Mouse (Mus musculus): Measurements from ENCODE around the gene Klc2. TPM values are rescaled to one million over a fixed set of nuclear protein-coding genes. Genes with fewer than 3 reads are reported as not detected.

The Klc2 gene
- polyA plus RNA-seq, 1 experiment from 2014 or later, result 24.8 TPM

GRCm38 (mm10) chr19:5072389-5073019 is 45.9 kb downstream of the Klc2 start:
- Histone ChIP-seq H3K9ac (0 out of 2 replicates have a peak overlapping the region, but pooled peaks have one; percentile 11), H3K4me2 (peak overlapping the region; percentile 77), H3K9me3 (ENCODE audit: low read depth, low read length) (no peaks in the 10 kb centered on the region), H3K27me3 (ENCODE audit: insufficient read depth, low read length) (peaks cover 24% of the 10 kb centered on the region; the same call in 1 of the 2 replicates), H3K36me3 (ENCODE audit: insufficient read depth) (no peaks in the 10 kb centered on the region), H3K4me3 (ENCODE audit: low read depth, low read length) (peak overlapping the region; percentile 62), H3K27ac (ENCODE audit: low read depth) (peak overlapping the region; percentile 86), H3K4me1 (ENCODE audit: insufficient read depth) (peaks cover 8% of the 10 kb centered on the region; the same call in 1 of the 2 replicates)
- WGBS, result 2% methylated on average over 20 of the region's 20 CpGs
- TF ChIP-seq CTCF (IDR thresholded peaks at IDR 0.05; ENCODE audit: low read depth), result 0 out of 2 replicates have a peak, but pooled peaks have one; percentile 7
- DNase-seq (peak; percentile 81), ATAC-seq (ENCODE audit: insufficient read depth) (peak; percentile 7)

GRCm38 (mm10) chr19:5071545-5072369 is 46.6 kb downstream of the Klc2 start:
- no peak for TF ChIP-seq CTCF (IDR thresholded peaks at IDR 0.05; ENCODE audit: low read depth)
- Histone ChIP-seq H3K27ac (ENCODE audit: low read depth) (peak overlapping the region; percentile 86), H3K9me3 (ENCODE audit: low read depth, low read length) (no peaks in the 10 kb centered on the region), H3K9ac (peak overlapping the region; percentile 57), H3K36me3 (ENCODE audit: insufficient read depth) (no peaks in the 10 kb centered on the region), H3K4me3 (ENCODE audit: low read depth, low read length) (peak overlapping the region; percentile 62), H3K4me2 (peak overlapping the region; percentile 77), H3K4me1 (ENCODE audit: insufficient read depth) (peaks cover 16% of the 10 kb centered on the region), H3K27me3 (ENCODE audit: insufficient read depth, low read length) (peaks cover 32% of the 10 kb centered on the region; the same call in 1 of the 2 replicates)
- WGBS, result under 1% methylated on average over 40 of the region's 40 CpGs
- DNase-seq (peak; percentile 97), ATAC-seq (ENCODE audit: insufficient read depth) (peak; percentile 84)

- peak overlapping the region; percentile 86 for H3K27ac ChIP-seq (ENCODE audit: low read depth)
- H3K27me3 ChIP-seq (ENCODE audit: insufficient read depth, low read length), result peaks cover 32% of the 10 kb centered on the region; the same call in 1 of the 2 replicates
- peak overlapping the region; percentile 77 for H3K4me2 ChIP-seq
- no peaks in the 10 kb centered on the region for H3K9me3 ChIP-seq (ENCODE audit: low read depth, low read length)
- DNase-seq, result no peak
- 5% methylated on average over 11 of the region's 11 CpGs for WGBS
- H3K36me3 ChIP-seq (ENCODE audit: insufficient read depth), result no peaks in the 10 kb centered on the region
- peak overlapping the region; percentile 62 for H3K4me3 ChIP-seq (ENCODE audit: low read depth, low read length)
- ATAC-seq (ENCODE audit: insufficient read depth), result no peak
- no peak for TF ChIP-seq CTCF (IDR thresholded peaks at IDR 0.05; ENCODE audit: low read depth)
- peaks cover 18% of the 10 kb centered on the region for H3K4me1 ChIP-seq (ENCODE audit: insufficient read depth)
- peak overlapping the region; percentile 57 for H3K9ac ChIP-seq
Measured at GRCm38 (mm10) chr19:5071077-5071476, 47.3 kb downstream of the Klc2 start.

GRCm38 (mm10) chr19:5069978-5070377 is 48.4 kb downstream of the Klc2 start:
- Histone ChIP-seq H3K9ac (peak overlapping the region; percentile 57), H3K27me3 (ENCODE audit: insufficient read depth, low read length) (peaks cover 32% of the 10 kb centered on the region; the same call in 1 of the 2 replicates), H3K27ac (ENCODE audit: low read depth) (peak overlapping the region; percentile 5; the same call in 1 of the 2 replicates), H3K4me1 (ENCODE audit: insufficient read depth) (peaks cover 24% of the 10 kb centered on the region), H3K36me3 (ENCODE audit: insufficient read depth) (no peaks in the 10 kb centered on the region), H3K9me3 (ENCODE audit: low read depth, low read length) (no peaks in the 10 kb centered on the region), H3K4me2 (peak overlapping the region; percentile 77), H3K4me3 (ENCODE audit: low read depth, low read length) (peak overlapping the region; percentile 62)
- no peak for TF ChIP-seq CTCF (IDR thresholded peaks at IDR 0.05; ENCODE audit: low read depth)
- ATAC-seq (ENCODE audit: insufficient read depth) (no peak), DNase-seq (no peak)
- WGBS, result 74% methylated on average over 7 of the region's 7 CpGs

- ATAC-seq (ENCODE audit: insufficient read depth), result no peak
- H3K27me3 ChIP-seq (ENCODE audit: insufficient read depth, low read length), result peaks cover 32% of the 10 kb centered on the region; the same call in 1 of the 2 replicates
Measured at GRCm38 (mm10) chr19:5069486-5069885, 48.9 kb downstream of the Klc2 start.

GRCm38 (mm10) chr19:5068570-5069234 is 49.7 kb downstream of the Klc2 start:
- H3K9me3 ChIP-seq (ENCODE audit: low read depth, low read length), result no peaks in the 10 kb centered on the region
- ATAC-seq (ENCODE audit: insufficient read depth) (no peak), DNase-seq (peak; percentile 41)
- H3K4me1 ChIP-seq (ENCODE audit: insufficient read depth), result peaks cover 27% of the 10 kb centered on the region
- WGBS, result 22% methylated on average over 21 of the region's 21 CpGs
- peak overlapping the region; percentile 62 for H3K4me3 ChIP-seq (ENCODE audit: low read depth, low read length)
- peak overlapping the region; percentile 76 for H3K9ac ChIP-seq
- H3K27ac ChIP-seq (ENCODE audit: low read depth), result peak overlapping the region; percentile 95; the same call in 1 of the 2 replicates
- TF ChIP-seq CTCF (IDR thresholded peaks at IDR 0.05; ENCODE audit: low read depth), result peak; percentile 33; the same call in 1 of the 2 replicates
- peak overlapping the region; percentile 77 for H3K4me2 ChIP-seq
- no peaks in the 10 kb centered on the region for H3K36me3 ChIP-seq (ENCODE audit: insufficient read depth)
- peaks cover 32% of the 10 kb centered on the region; the same call in 1 of the 2 replicates for H3K27me3 ChIP-seq (ENCODE audit: insufficient read depth, low read length)

More at GRCm38 (mm10) chr19:5069486-5069885, 48.9 kb downstream of the Klc2 start:
- Histone ChIP-seq H3K4me2 (peak overlapping the region; percentile 77), H3K9ac (peak overlapping the region; percentile 76), H3K36me3 (ENCODE audit: insufficient read depth) (no peaks in the 10 kb centered on the region), H3K9me3 (ENCODE audit: low read depth, low read length) (no peaks in the 10 kb centered on the region), H3K27ac (ENCODE audit: low read depth) (no peak overlapping the region), H3K4me3 (ENCODE audit: low read depth, low read length) (peak overlapping the region; percentile 62), H3K4me1 (ENCODE audit: insufficient read depth) (peaks cover 27% of the 10 kb centered on the region)
- WGBS, result 71% methylated on average over 5 of the region's 5 CpGs
- DNase-seq, result no peak
- no peak for TF ChIP-seq CTCF (IDR thresholded peaks at IDR 0.05; ENCODE audit: low read depth)

All from lung, embryonic 14.5 days (tissue).